In the genomic region with DNA sequence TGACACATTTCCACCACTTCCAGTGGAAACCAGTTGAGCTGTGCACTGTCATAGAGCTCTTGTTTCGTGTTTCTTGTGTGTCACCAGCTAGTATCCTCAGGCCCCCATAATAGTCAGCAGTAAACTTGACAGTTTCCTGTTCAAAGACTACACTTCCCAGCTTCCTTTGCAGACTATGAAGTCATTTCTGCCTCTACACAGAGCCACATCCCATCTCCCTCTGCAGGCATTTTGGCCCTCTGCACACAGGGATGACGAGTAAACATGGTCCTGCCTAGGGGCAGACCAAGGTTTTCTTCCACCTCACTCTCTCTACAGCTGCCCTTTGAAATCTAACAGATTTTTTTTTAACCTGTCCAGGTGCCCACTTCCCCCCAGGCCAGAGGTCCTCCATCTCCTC, we compare ENCODE assay signal across 9 mouse cellular contexts. TPM values are rescaled to one million over a fixed set of nuclear protein-coding genes. Genes with fewer than 3 reads are reported as not detected.
A peak's percentile ranks its signal among the peaks of the same experiment; 100 is the strongest.
DNase-seq lines count a peak whose midpoint lies in the region; ATAC-seq and TF ChIP-seq lines count a peak whose summit lies in the region.
"Had no signal": no experiment of that assay in that cellular context is flagged by ENCODE, and none has a peak within 500 bp of the region (broad histone marks: within the 10 kb centered on the region; RNA-seq: fewer than 3 reads in every experiment).

No protein-coding gene starts in this region.

- 0 out of 2 replicates have a peak overlapping the region, but pooled peaks have one; percentile 85 for H3K4me2 ChIP-seq in embryonic facial prominence, embryonic 14.5 days (ENCODE audit: low read depth, low read length)
- H3K4me2 ChIP-seq in neural tube, embryonic 15.5 days, result peak overlapping the region; percentile 92

- ATAC-seq in embryonic facial prominence, embryonic 14.5 days (ENCODE audit: low read depth), result no peak
- no peak for ATAC-seq in neural tube, embryonic 15.5 days (ENCODE audit: low FRiP score)
- ATAC-seq in activated CD4-positive, CD25-positive, alpha-beta regulatory T cell, adult 4 months, result no peak

- H3K9me3 ChIP-seq in embryonic facial prominence, embryonic 14.5 days (ENCODE audit: control insufficient read depth, low read length), result no peaks in the 10 kb centered on the region
- no peaks in the 10 kb centered on the region for H3K9me3 ChIP-seq in neural tube, embryonic 15.5 days (replicated peaks)

- H3K4me3 ChIP-seq in heart, adult 2 months, result no peak overlapping the region
- H3K4me3 ChIP-seq in lung, adult 2 months (replicated peaks; ENCODE audit: extremely low read depth, low read depth, low read length), result no peak overlapping the region
- 0 out of 2 replicates have a peak overlapping the region, but pooled peaks have one; percentile 3 for H3K4me3 ChIP-seq in embryonic facial prominence, embryonic 14.5 days (ENCODE audit: low read depth, low read length)
- H3K4me3 ChIP-seq in neural tube, embryonic 15.5 days (replicated peaks), result 0 out of 2 replicates have a peak overlapping the region, but pooled peaks have one; percentile 94

- 41% methylated on average over 2 of the region's 2 CpGs for WGBS in heart, adult 2 months
- 38% methylated on average over 2 of the region's 2 CpGs for WGBS in lung, adult 2 months
- 53% methylated on average over 2 of the region's 2 CpGs for WGBS in embryonic facial prominence, embryonic 14.5 days
- WGBS in neural tube, embryonic 15.5 days, result 69% methylated on average over 2 of the region's 2 CpGs

- peaks cover 2% of the 10 kb centered on the region; the same call in 1 of the 2 replicates for H3K36me3 ChIP-seq in heart, adult 2 months (ENCODE audit: control insufficient read depth, insufficient read depth, low read length)
- peaks cover 32% of the 10 kb centered on the region for H3K36me3 ChIP-seq in embryonic facial prominence, embryonic 14.5 days (ENCODE audit: control insufficient read depth, insufficient read depth, low read length)
- peaks cover 24% of the 10 kb centered on the region for H3K36me3 ChIP-seq in neural tube, embryonic 15.5 days

- no peaks in the 10 kb centered on the region for H3K27me3 ChIP-seq in heart, adult 2 months (ENCODE audit: control insufficient read depth, insufficient read depth, low read length)
- H3K27me3 ChIP-seq in embryonic facial prominence, embryonic 14.5 days (replicated peaks; ENCODE audit: control insufficient read depth, insufficient read depth, low read length), result no peaks in the 10 kb centered on the region
- no peaks in the 10 kb centered on the region for H3K27me3 ChIP-seq in neural tube, embryonic 15.5 days (replicated peaks)

- H3K27ac ChIP-seq in heart, adult 2 months, result no peak overlapping the region
- H3K27ac ChIP-seq in embryonic facial prominence, embryonic 14.5 days (replicated peaks; ENCODE audit: low read depth, low read length), result no peak overlapping the region
- no peak overlapping the region for H3K27ac ChIP-seq in neural tube, embryonic 15.5 days (replicated peaks)

- H3K9ac ChIP-seq in heart, adult 2 months (ENCODE audit: low read depth, low read length), result no peak overlapping the region
- H3K9ac ChIP-seq in embryonic facial prominence, embryonic 14.5 days (ENCODE audit: low read depth, low read length), result no peak overlapping the region
- H3K9ac ChIP-seq in neural tube, embryonic 15.5 days (replicated peaks), result 0 out of 2 replicates have a peak overlapping the region, but pooled peaks have one; percentile 98

- H3K4me1 ChIP-seq in heart, adult 2 months (ENCODE audit: control insufficient read depth, insufficient read depth, low read length), result peaks cover 10% of the 10 kb centered on the region
- H3K4me1 ChIP-seq in lung, adult 2 months (ENCODE audit: control insufficient read depth, insufficient read depth, low read length), result peaks cover 17% of the 10 kb centered on the region
- peaks cover 16% of the 10 kb centered on the region for H3K4me1 ChIP-seq in embryonic facial prominence, embryonic 14.5 days (ENCODE audit: control insufficient read depth, insufficient read depth, low read length)
- H3K4me1 ChIP-seq in neural tube, embryonic 15.5 days, result peaks cover 43% of the 10 kb centered on the region

- H3K79me2 ChIP-seq in heart, adult 2 months (replicated peaks; ENCODE audit: control insufficient read depth, insufficient read depth, low read length), result no peaks in the 10 kb centered on the region

- intact Hi-C loops in heart, adult 2 months (cut with DNase I), result loop anchor here (5.0 kb wide), 1 partner anchor 35 kb away; the partner anchor contains the start of gene Arhgdia
- intact Hi-C loops in heart, postnatal 25 days (cut with DNase I), result no loop called here

- TF ChIP-seq CTCF in heart, adult 2 months (IDR thresholded peaks at IDR 0.05), result peak; percentile 25; the same call in 1 of the 2 replicates
- no peak for TF ChIP-seq CTCF in lung, adult 2 months (IDR thresholded peaks at IDR 0.05; ENCODE audit: insufficient read depth, low read length)

- DNase-seq in heart, adult 2 months, result no peak
- DNase-seq in heart, postnatal 25 days (ENCODE audit: low spot score), result no peak
- DNase-seq in lung, postnatal 36 days, result peak; percentile 37
- no peak for DNase-seq in lung, adult 2 months
- DNase-seq in embryonic facial prominence, embryonic 14.5 days (ENCODE audit: low spot score), result peak; percentile 15
- no peak for DNase-seq in right cerebral cortex, adult 18-20 months

- no peak for TF ChIP-seq POLR2A in heart, adult 2 months (IDR thresholded peaks at IDR 0.05; ENCODE audit: insufficient read depth, low read depth, low read length)
- TF ChIP-seq POLR2A in lung, adult 2 months (IDR thresholded peaks at IDR 0.05; ENCODE audit: borderline replicate concordance, extremely low read depth, low read depth, low read length), result no peak

- no peak for TF ChIP-seq EP300 in heart, adult 2 months (IDR thresholded peaks at IDR 0.05; ENCODE audit: insufficient read depth, low read depth, low read length)

RNA-seq across cellular contexts. Expression of gene Mcrip1, which starts 2.1 kb away (rescaled TPM):
- total RNA-seq in heart, adult 2 months (2021), result 10 to 100 TPM; 38.5 to 43.9 TPM
- polyA plus RNA-seq in heart, adult 2 months (2012; rRNA removed), result 84.9 and 97.4 TPM in 2 replicates
- 10 to 100 TPM; 44.1 to 46.9 TPM for total RNA-seq in heart, postnatal 25 days (2021)
- 133 and 168 TPM in 2 replicates for polyA plus RNA-seq in lung, adult 2 months (2012; rRNA removed)
- polyA plus RNA-seq in embryonic facial prominence, embryonic 14.5 days (2014; fragmentation: Nextera tagmentation; extraction: Ambion mirVana), result 238 and 253 TPM in 2 replicates
- 229 and 235 TPM in 2 replicates for polyA plus RNA-seq in neural tube, embryonic 15.5 days (2015; fragmentation: Nextera tagmentation; extraction: Ambion mirVana)
- polyA plus RNA-seq in activated CD4-positive, CD25-positive, alpha-beta regulatory T cell, adult 4 months (2017; shearing (Covaris generic)), result 100 to 1,000 TPM; 121 to 128 TPM

RNA-seq across cellular contexts. Expression of gene Ppp1r27, which starts 3.5 kb away (rescaled TPM):
- total RNA-seq in heart, adult 2 months (2021), result under 1 TPM in 1 of 2 experiments, not detected in 1; 0.34 TPM
- 0.64 and 0.96 TPM in 2 replicates for polyA plus RNA-seq in heart, adult 2 months (2012; rRNA removed)
- total RNA-seq in heart, postnatal 25 days (2021), result not detected
- 3.3 TPM in 1 of 2 replicates, not detected in the other for polyA plus RNA-seq in lung, adult 2 months (2012; rRNA removed)
- 9.6 and 9.7 TPM in 2 replicates for polyA plus RNA-seq in embryonic facial prominence, embryonic 14.5 days (2014; fragmentation: Nextera tagmentation; extraction: Ambion mirVana)
- 0.69 and 14.1 TPM in 2 replicates for polyA plus RNA-seq in neural tube, embryonic 15.5 days (2015; fragmentation: Nextera tagmentation; extraction: Ambion mirVana)
- not detected for polyA plus RNA-seq in activated CD4-positive, CD25-positive, alpha-beta regulatory T cell, adult 4 months (2017; shearing (Covaris generic))
- total RNA-seq: layer of hippocampus, adult 8-10 months had no signal

RNA-seq across cellular contexts. Expression of gene Gcgr, which starts 17.0 kb away (rescaled TPM):
- total RNA-seq in heart, adult 2 months (2021), result under 1 TPM; 0.68 to 0.73 TPM
- polyA plus RNA-seq in heart, adult 2 months (2012; rRNA removed), result 2.1 and 2.3 TPM in 2 replicates
- 1 to 10 TPM; 1.3 to 1.5 TPM for total RNA-seq in heart, postnatal 25 days (2021)
- 0.86 and 1.0 TPM in 2 replicates for polyA plus RNA-seq in lung, adult 2 months (2012; rRNA removed)
- polyA plus RNA-seq in embryonic facial prominence, embryonic 14.5 days (2014; fragmentation: Nextera tagmentation; extraction: Ambion mirVana), result 1.0 and 1.4 TPM in 2 replicates
- polyA plus RNA-seq in neural tube, embryonic 15.5 days (2015; fragmentation: Nextera tagmentation; extraction: Ambion mirVana), result 0.26 and 0.41 TPM in 2 replicates
- not detected for polyA plus RNA-seq in activated CD4-positive, CD25-positive, alpha-beta regulatory T cell, adult 4 months (2017; shearing (Covaris generic))

RNA-seq across cellular contexts. Expression of gene P4hb, which starts 25.6 kb away (rescaled TPM):
- 100 to 1,000 TPM; 221 to 246 TPM for total RNA-seq in heart, adult 2 months (2021)
- 115 and 174 TPM in 2 replicates for polyA plus RNA-seq in heart, adult 2 months (2012; rRNA removed)
- 100 to 1,000 TPM; 228 to 255 TPM for total RNA-seq in heart, postnatal 25 days (2021)
- 192 and 254 TPM in 2 replicates for polyA plus RNA-seq in lung, adult 2 months (2012; rRNA removed)
- polyA plus RNA-seq in embryonic facial prominence, embryonic 14.5 days (2014; fragmentation: Nextera tagmentation; extraction: Ambion mirVana), result 996 and 1,037 TPM in 2 replicates
- 282 and 351 TPM in 2 replicates for polyA plus RNA-seq in neural tube, embryonic 15.5 days (2015; fragmentation: Nextera tagmentation; extraction: Ambion mirVana)
- 100 to 1,000 TPM; 140 to 160 TPM for polyA plus RNA-seq in activated CD4-positive, CD25-positive, alpha-beta regulatory T cell, adult 4 months (2017; shearing (Covaris generic))

RNA-seq across cellular contexts. Expression of gene Arhgdia, which starts 34.0 kb away (rescaled TPM):
- total RNA-seq in heart, adult 2 months (2021), result 100 to 1,000 TPM; 139 to 144 TPM
- polyA plus RNA-seq in heart, adult 2 months (2012; rRNA removed), result 245 and 257 TPM in 2 replicates
- 100 to 1,000 TPM; 142 to 158 TPM for total RNA-seq in heart, postnatal 25 days (2021)
- 890 and 923 TPM in 2 replicates for polyA plus RNA-seq in lung, adult 2 months (2012; rRNA removed)
- polyA plus RNA-seq in embryonic facial prominence, embryonic 14.5 days (2014; fragmentation: Nextera tagmentation; extraction: Ambion mirVana), result 558 and 609 TPM in 2 replicates
- polyA plus RNA-seq in neural tube, embryonic 15.5 days (2015; fragmentation: Nextera tagmentation; extraction: Ambion mirVana), result 488 and 542 TPM in 2 replicates
- polyA plus RNA-seq in activated CD4-positive, CD25-positive, alpha-beta regulatory T cell, adult 4 months (2017; shearing (Covaris generic)), result 100 to 1,000 TPM; 601 to 860 TPM

Comparison
In these comparisons a context has a peak if more than half of its experiments do, and no peak if none do; other contexts are left out.
1. DNase-seq: peak in lung, postnatal 36 days (single experiment) and embryonic facial prominence, embryonic 14.5 days (single experiment); none in heart, adult 2 months (0 of 2), heart, postnatal 25 days (single experiment), lung, adult 2 months (single experiment) and right cerebral cortex, adult 18-20 months (single experiment).
2. H3K4me3 ChIP-seq: peak in embryonic facial prominence, embryonic 14.5 days (single experiment) and neural tube, embryonic 15.5 days (single experiment); none in heart, adult 2 months (single experiment) and lung, adult 2 months (single experiment).